ENCODE assay signal across 8 mouse cellular contexts in genomic region chr10:81349961-81350350, GRCm38 (mm10). TPM values are rescaled to one million over a fixed set of nuclear protein-coding genes. Genes with fewer than 3 reads are reported as not detected.
DNase-seq lines count a peak whose midpoint lies in the region; ATAC-seq and TF ChIP-seq lines count a peak whose summit lies in the region.

No protein-coding gene starts in this region.

- peaks cover 21% of the 10 kb centered on the region; the same call in 1 of the 2 replicates for H3K36me3 ChIP-seq in heart, embryonic 15.5 days
- no peaks in the 10 kb centered on the region for H3K36me3 ChIP-seq in ES-E14 (ENCODE audit: control insufficient read depth, insufficient read depth, low read length, poor library complexity, severe bottlenecking)
- no peaks in the 10 kb centered on the region for H3K36me3 ChIP-seq in forebrain, embryonic 16.5 days (ENCODE audit: control insufficient read depth, insufficient read depth)
- peaks cover 10% of the 10 kb centered on the region for H3K36me3 ChIP-seq in liver, postnatal 0 days (replicated peaks; ENCODE audit: insufficient read depth, low read length)

- H3K4me2 ChIP-seq in heart, embryonic 15.5 days: peak overlapping the region; percentile 73
- H3K4me2 ChIP-seq in forebrain, embryonic 16.5 days (ENCODE audit: low read length): peak overlapping the region; percentile 95
- peak overlapping the region; percentile 99 for H3K4me2 ChIP-seq in liver, postnatal 0 days (ENCODE audit: low read depth, low read length)

- H3K9ac ChIP-seq in heart, embryonic 15.5 days: peak overlapping the region; percentile 90
- peak overlapping the region; percentile 67 for H3K9ac ChIP-seq in ES-E14 (ENCODE audit: insufficient read depth, low read depth, low read length, poor library complexity, severe bottlenecking)
- peak overlapping the region; percentile 68 for H3K9ac ChIP-seq in forebrain, embryonic 16.5 days (replicated peaks; ENCODE audit: low read depth, low read length)
- peak overlapping the region; percentile 87 for H3K9ac ChIP-seq in liver, postnatal 0 days (replicated peaks)

- H3K27me3 ChIP-seq in heart, embryonic 15.5 days: no peaks in the 10 kb centered on the region
- H3K27me3 ChIP-seq in forebrain, embryonic 16.5 days (replicated peaks; ENCODE audit: control insufficient read depth, insufficient read depth, low read length): peaks cover 5% of the 10 kb centered on the region
- no peaks in the 10 kb centered on the region for H3K27me3 ChIP-seq in liver, postnatal 0 days (ENCODE audit: insufficient read depth, low read length)

- no peak for TF ChIP-seq CTCF in liver, postnatal 0 days (IDR thresholded peaks at IDR 0.05; ENCODE audit: low read depth)

- H3K27ac ChIP-seq in heart, embryonic 15.5 days: peak overlapping the region; percentile 83
- peak overlapping the region; percentile 2; the same call in 1 of the 2 replicates for H3K27ac ChIP-seq in ES-E14 (ENCODE audit: insufficient read depth, low read depth, low read length, poor library complexity, severe bottlenecking)
- H3K27ac ChIP-seq in forebrain, embryonic 16.5 days (ENCODE audit: low read length): no peak overlapping the region
- H3K27ac ChIP-seq in liver, postnatal 0 days (ENCODE audit: low read depth): peak overlapping the region; percentile 89

- no peak; the same call in 1 of the 2 replicates for ATAC-seq in heart, embryonic 15.5 days (replicated peaks; ENCODE audit: insufficient number of reproducible peaks, insufficient read depth, low FRiP score, low read depth)
- ATAC-seq in forebrain, embryonic 16.5 days: peak; percentile 21
- no peak for ATAC-seq in liver, postnatal 0 days

- peak overlapping the region; percentile 73 for H3K4me3 ChIP-seq in heart, embryonic 15.5 days
- peak overlapping the region; percentile 69 to 87 for H3K4me3 ChIP-seq in ES-E14 (ENCODE audit: insufficient read depth in 1 of 2, low read depth in 1 of 2, low read length in 2 of 2, poor library complexity in 1 of 2, severe bottlenecking in 1 of 2)
- peak overlapping the region; percentile 70 for H3K4me3 ChIP-seq in forebrain, embryonic 16.5 days (replicated peaks; ENCODE audit: low read length)
- H3K4me3 ChIP-seq in liver, postnatal 0 days (ENCODE audit: low read depth, low read length): peak overlapping the region; percentile 89

- under 1% methylated on average over 29 of the region's 29 CpGs for WGBS in heart, embryonic 15.5 days
- WGBS in forebrain, embryonic 16.5 days: under 1% methylated on average over 28 of the region's 29 CpGs
- WGBS in liver, postnatal 0 days (ENCODE audit: insufficient replicate concordance): 2% methylated on average over 25 of the region's 29 CpGs

- TF ChIP-seq EP300 in liver, postnatal 0 days (IDR thresholded peaks at IDR 0.05; ENCODE audit: low read depth): no peak

- intact Hi-C loops in heart, postnatal 36 days (cut with DNase I): no loop called here
- intact Hi-C loops in gastrocnemius, postnatal 14 days (cut with DNase I; ENCODE audit: low total_unique reads): loop anchor here (5.0 kb wide), 1 partner anchor 63 kb away; no protein-coding TSS in a partner anchor

- in situ Hi-C loops in ES-E14 (cut with MboI; ENCODE audit: low sequenced_read_pairs in 2 of 2, unreplicated experiment in 2 of 2): no loop called here

- no peaks in the 10 kb centered on the region for H3K9me3 ChIP-seq in heart, embryonic 15.5 days (replicated peaks)
- no peaks in the 10 kb centered on the region for H3K9me3 ChIP-seq in ES-E14 (ENCODE audit: control insufficient read depth, insufficient read depth, low read depth, low read length)
- no peaks in the 10 kb centered on the region for H3K9me3 ChIP-seq in forebrain, embryonic 16.5 days (ENCODE audit: control insufficient read depth, low read length)
- no peaks in the 10 kb centered on the region for H3K9me3 ChIP-seq in liver, postnatal 0 days (ENCODE audit: low read length)

- H3K4me1 ChIP-seq in heart, embryonic 15.5 days (replicated peaks): peaks cover 45% of the 10 kb centered on the region
- peaks cover 9 to 19% of the 10 kb centered on the region in 2 experiments; a peak in 3 of 4 replicates for H3K4me1 ChIP-seq in ES-E14 (ENCODE audit: control insufficient read depth in 2 of 2, insufficient read depth in 2 of 2, low read length in 2 of 2, poor library complexity in 1 of 2)
- peaks cover 22% of the 10 kb centered on the region for H3K4me1 ChIP-seq in forebrain, embryonic 16.5 days (replicated peaks; ENCODE audit: control insufficient read depth, insufficient read depth, low read length)
- peaks cover 47% of the 10 kb centered on the region for H3K4me1 ChIP-seq in liver, postnatal 0 days (ENCODE audit: insufficient read depth)

- no peak for DNase-seq in heart, postnatal 36 days
- DNase-seq in ES-E14 (ENCODE audit: low read depth, low spot score): no peak
- no peak for DNase-seq in liver, postnatal 0 days
- DNase-seq in frontal cortex, adult 2 months (ENCODE audit: extremely low spot score in 1 of 2, low spot score in 1 of 2): no peak
- DNase-seq in gastrocnemius, postnatal 14 days: no peak
- no peak for DNase-seq in lung, postnatal 10 days

TF ChIP-seq in ES-E14, 5 proteins besides CTCF, POLR2A, EP300 and RAD21:
- TF ChIP-seq ZC3H11A (IDR thresholded peaks at IDR 0.05; ENCODE audit: borderline replicate concordance, low read depth, low read length): no peak
- no peak for TF ChIP-seq MAFK (IDR thresholded peaks at IDR 0.05; ENCODE audit: insufficient read depth, low read depth, low read length)
- no peak for TF ChIP-seq ZNF384 (IDR thresholded peaks at IDR 0.05; ENCODE audit: low read depth, low read length)
- no peak for TF ChIP-seq CHD2 (IDR thresholded peaks at IDR 0.05; ENCODE audit: low read depth, low read length)
- TF ChIP-seq HCFC1 (IDR thresholded peaks at IDR 0.05; ENCODE audit: borderline replicate concordance, insufficient read depth, low read length): no peak

RNA-seq across cellular contexts. Expression of gene Hmg20b, which starts 0.3 kb away (rescaled TPM):
- 82.8 and 83.4 TPM in 2 replicates for polyA plus RNA-seq in heart, embryonic 15.5 days (2015; fragmentation: Nextera tagmentation; extraction: Ambion mirVana)
- 10 to 100 TPM; 60.4 to 67.1 TPM for total RNA-seq in heart, postnatal 36 days (2021)
- 43.5 and 55.9 TPM in 2 replicates for total RNA-seq in ES-E14 (2012; rRNA removed)
- 33.4 and 34.2 TPM in 2 replicates for polyA plus RNA-seq in forebrain, embryonic 16.5 days (2015; fragmentation: Nextera tagmentation; extraction: Ambion mirVana)
- polyA plus RNA-seq in liver, postnatal 0 days (2015; fragmentation: Nextera tagmentation; extraction: Ambion mirVana): 26.4 and 27.1 TPM in 2 replicates
- polyA plus RNA-seq in frontal cortex, adult 2 months (2012; rRNA removed): 36.3 and 40.8 TPM in 2 replicates
- 10 to 100 TPM; 24.3 to 25.8 TPM for total RNA-seq in gastrocnemius, postnatal 14 days (2021)

RNA-seq across cellular contexts. Expression of gene Gipc3, which starts 6.9 kb away (rescaled TPM):
- 0.04 TPM in 1 of 2 replicates, not detected in the other for polyA plus RNA-seq in heart, embryonic 15.5 days (2015; fragmentation: Nextera tagmentation; extraction: Ambion mirVana)
- 1 to 10 TPM; 5.9 TPM for total RNA-seq in heart, postnatal 36 days (2021)
- 0.09 and 0.16 TPM in 2 replicates for total RNA-seq in ES-E14 (2012; rRNA removed)
- polyA plus RNA-seq in forebrain, embryonic 16.5 days (2015; fragmentation: Nextera tagmentation; extraction: Ambion mirVana): not detected in 2 replicates
- 0.02 and 0.08 TPM in 2 replicates for polyA plus RNA-seq in liver, postnatal 0 days (2015; fragmentation: Nextera tagmentation; extraction: Ambion mirVana)
- 0.96 and 1.1 TPM in 2 replicates for polyA plus RNA-seq in frontal cortex, adult 2 months (2012; rRNA removed)
- 1 to 10 TPM; 1.8 to 2.0 TPM for total RNA-seq in gastrocnemius, postnatal 14 days (2021)

RNA-seq across cellular contexts. Expression of gene Mfsd12, which starts 7.3 kb away (rescaled TPM):
- 11.7 and 22.3 TPM in 2 replicates for polyA plus RNA-seq in heart, embryonic 15.5 days (2015; fragmentation: Nextera tagmentation; extraction: Ambion mirVana)
- 10 to 100 TPM; 11.7 to 12.5 TPM for total RNA-seq in heart, postnatal 36 days (2021)
- total RNA-seq in ES-E14 (2012; rRNA removed): 28.7 and 46.1 TPM in 2 replicates
- polyA plus RNA-seq in forebrain, embryonic 16.5 days (2015; fragmentation: Nextera tagmentation; extraction: Ambion mirVana): 11.4 and 11.5 TPM in 2 replicates
- 6.8 and 7.9 TPM in 2 replicates for polyA plus RNA-seq in liver, postnatal 0 days (2015; fragmentation: Nextera tagmentation; extraction: Ambion mirVana)
- polyA plus RNA-seq in frontal cortex, adult 2 months (2012; rRNA removed): 27.5 and 29.5 TPM in 2 replicates
- total RNA-seq in gastrocnemius, postnatal 14 days (2021): 1 to 10 TPM; 3.7 to 4.0 TPM

RNA-seq across cellular contexts. Expression of gene 4930404N11Rik, which starts 15.7 kb away (rescaled TPM):
- 0.81 and 2.2 TPM in 2 replicates for polyA plus RNA-seq in heart, embryonic 15.5 days (2015; fragmentation: Nextera tagmentation; extraction: Ambion mirVana)
- under 1 TPM; 0.31 to 0.81 TPM for total RNA-seq in heart, postnatal 36 days (2021)
- 9.4 and 19.1 TPM in 2 replicates for total RNA-seq in ES-E14 (2012; rRNA removed)
- polyA plus RNA-seq in forebrain, embryonic 16.5 days (2015; fragmentation: Nextera tagmentation; extraction: Ambion mirVana): 0.72 and 0.86 TPM in 2 replicates
- 0.71 and 0.94 TPM in 2 replicates for polyA plus RNA-seq in liver, postnatal 0 days (2015; fragmentation: Nextera tagmentation; extraction: Ambion mirVana)
- 0.67 and 0.68 TPM in 2 replicates for polyA plus RNA-seq in frontal cortex, adult 2 months (2012; rRNA removed)
- under 1 TPM; 0.37 to 0.42 TPM for total RNA-seq in gastrocnemius, postnatal 14 days (2021)

RNA-seq across cellular contexts. Expression of gene Tbxa2r, which starts 21.4 kb away (rescaled TPM):
- 11.3 and 17.9 TPM in 2 replicates for polyA plus RNA-seq in heart, embryonic 15.5 days (2015; fragmentation: Nextera tagmentation; extraction: Ambion mirVana)
- total RNA-seq in heart, postnatal 36 days (2021): 1 to 10 TPM; 5.0 to 5.4 TPM
- 2.3 and 4.5 TPM in 2 replicates for total RNA-seq in ES-E14 (2012; rRNA removed)
- 3.6 and 4.9 TPM in 2 replicates for polyA plus RNA-seq in forebrain, embryonic 16.5 days (2015; fragmentation: Nextera tagmentation; extraction: Ambion mirVana)
- polyA plus RNA-seq in liver, postnatal 0 days (2015; fragmentation: Nextera tagmentation; extraction: Ambion mirVana): 5.2 and 5.4 TPM in 2 replicates
- polyA plus RNA-seq in frontal cortex, adult 2 months (2012; rRNA removed): 2.3 and 3.3 TPM in 2 replicates
- 1 to 10 TPM; 1.5 to 2.2 TPM for total RNA-seq in gastrocnemius, postnatal 14 days (2021)
